Mouse (Mus musculus) midbrain, embryonic 12.5 days (tissue): ENCODE data around the gene 1700018F24Rik. TPM values are rescaled to one million over a fixed set of nuclear protein-coding genes. Genes with fewer than 3 reads are reported as not detected.

ENCODE experiments used
- ATAC-seq: fragments of 200-750 bp; cut with Nextera tagmentation; 2 replicates; pipeline ENCODE4 v1.8.0; 2017; ENCODE audit warnings: low read depth, moderate TSS enrichment, moderate library complexity; ENCODE audit not compliant: low FRiP score
- H3K27ac ChIP-seq: fragments of 300-500 bp; sonication (generic); replicated peaks from 2 replicates; pipeline ENCODE4 v1.5.1; 2016; ENCODE audit warnings: mild to moderate bottlenecking
- H3K27me3 ChIP-seq: fragments of 300-500 bp; sonication (generic); 2 replicates; pipeline ENCODE4 v1.6.1; 2016; ENCODE audit warnings: mild to moderate bottlenecking
- H3K36me3 ChIP-seq: fragments of 300-500 bp; sonication (generic); 2 replicates; pipeline ENCODE4 v1.6.1; 2016
- H3K4me1 ChIP-seq: fragments of 300-500 bp; sonication (generic); 2 replicates; pipeline ENCODE4 v1.6.1; 2016
- H3K4me2 ChIP-seq: fragments of 300-500 bp; sonication (generic); replicated peaks from 2 replicates; pipeline ENCODE4 v1.6.1; 2016; ENCODE audit warnings: mild to moderate bottlenecking, moderate library complexity
- H3K4me3 ChIP-seq: fragments of 300-500 bp; sonication (generic); 2 replicates; pipeline ENCODE4 v1.5.1; 2016; ENCODE audit warnings: mild to moderate bottlenecking
- H3K9ac ChIP-seq: fragments of 300-500 bp; sonication (generic); replicated peaks from 2 replicates; pipeline ENCODE4 v1.6.1; 2016; ENCODE audit warnings: mild to moderate bottlenecking, moderate library complexity
- H3K9me3 ChIP-seq: fragments of 300-500 bp; sonication (generic); 2 replicates; pipeline ENCODE4 v1.6.1; 2016; ENCODE audit warnings: mild to moderate bottlenecking
- WGBS: fragments of 180-500 bp; shearing (Covaris S2); methylation state at CpG from one replicate; pipeline ENCODE4 v1.1.7; 2016; 5-methylcytosine and 5-hydroxymethylcytosine counted together
- polyA plus RNA-seq: library from polyadenylated mRNA; unstranded; fragments of >200 nt; fragmentation: Nextera tagmentation; extraction: Ambion mirVana; gene quantifications from 2 replicates; pipeline ENCODE4 v1.2.1, GENCODE M21; 2016

Gene 1700018F24Rik
- polyA plus RNA-seq, 1 experiment from 2014 or later: not detected

- Histone ChIP-seq H3K27ac (no peak overlapping the region), H3K4me2 (peak overlapping the region; percentile 70), H3K36me3 (peaks cover 10% of the 10 kb centered on the region), H3K4me3 (peak overlapping the region; percentile 70), H3K4me1 (peaks cover 9% of the 10 kb centered on the region), H3K9me3 (no peaks in the 10 kb centered on the region), H3K27me3 (no peaks in the 10 kb centered on the region), H3K9ac (peak overlapping the region; percentile 90; the same call in 1 of the 2 replicates)
- no peak for ATAC-seq
- WGBS: 84% methylated on average over 2 of the region's 2 CpGs
Observed at GRCm38 (mm10) chr5:145084822-145085221, 42.0 kb downstream of the 1700018F24Rik start.

DNA sequence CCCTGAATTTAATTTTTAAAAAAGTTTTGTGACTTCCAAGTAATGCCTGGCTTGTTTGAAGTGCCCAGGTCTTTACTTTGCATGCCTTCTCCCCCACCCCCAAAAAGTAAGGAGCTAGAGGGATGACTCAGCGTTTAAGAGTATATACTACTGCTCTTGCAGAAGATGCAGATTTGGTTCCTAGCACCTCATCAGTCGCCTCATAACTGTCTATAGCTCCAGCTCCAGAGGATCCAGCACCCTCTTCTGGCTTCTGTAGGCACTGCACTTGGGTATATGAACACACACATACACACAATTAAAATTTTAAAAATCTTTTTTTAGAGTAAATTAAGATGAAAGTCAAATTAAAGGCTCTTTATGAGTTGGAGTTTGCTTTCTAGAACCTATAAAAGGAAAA, 45.4 kb downstream of the 1700018F24Rik start:
- Histone ChIP-seq H3K4me2 (no peak overlapping the region), H3K9me3 (no peaks in the 10 kb centered on the region), H3K4me3 (no peak overlapping the region), H3K9ac (no peak overlapping the region), H3K27me3 (no peaks in the 10 kb centered on the region), H3K36me3 (peaks cover 30% of the 10 kb centered on the region), H3K4me1 (peaks cover 9% of the 10 kb centered on the region), H3K27ac (no peak overlapping the region)
- WGBS: 96% methylated on average over 2 of the region's 2 CpGs
- ATAC-seq: no peak

DNA sequence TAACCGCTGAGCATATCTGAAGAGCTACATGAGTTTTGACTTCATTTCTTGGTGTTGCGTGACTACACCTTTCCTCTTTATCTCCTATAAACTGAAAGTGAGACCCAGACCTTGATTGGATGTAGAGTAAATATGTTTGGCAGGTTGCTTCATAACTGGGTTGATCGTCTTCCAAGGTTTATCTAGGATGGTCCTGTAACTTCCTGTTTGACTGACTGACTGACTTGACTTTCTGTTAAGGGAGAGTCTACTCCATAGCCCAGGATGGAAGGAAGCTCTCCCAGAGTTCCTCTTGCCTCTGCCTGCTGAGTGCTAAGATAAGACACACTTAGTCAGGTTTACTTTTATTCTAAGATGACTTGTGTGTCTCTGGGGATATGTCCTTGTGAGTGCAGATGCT, 47.1 kb downstream of the 1700018F24Rik start:
- 91% methylated on average over 3 of the region's 3 CpGs for WGBS
- Histone ChIP-seq H3K27me3 (no peaks in the 10 kb centered on the region), H3K27ac (no peak overlapping the region), H3K36me3 (peaks cover 40% of the 10 kb centered on the region), H3K9ac (no peak overlapping the region), H3K9me3 (no peaks in the 10 kb centered on the region), H3K4me1 (peaks cover 3% of the 10 kb centered on the region), H3K4me2 (no peak overlapping the region), H3K4me3 (no peak overlapping the region)
- no peak for ATAC-seq

Other genes with a start within 250 kb of the 1700018F24Rik start
- gene Smurf1, start 77.1 kb upstream of the 1700018F24Rik start, polyA plus RNA-seq: 28.3 and 31.8 TPM in 2 replicates
- gene Gm4871, start 10.2 kb upstream of the 1700018F24Rik start, polyA plus RNA-seq: not detected in 2 replicates
- 176 and 186 TPM in 2 replicates for gene Arpc1a, start 40.8 kb downstream of the 1700018F24Rik start, polyA plus RNA-seq
- not detected in 2 replicates for gene Kpna7, start 41.0 kb downstream of the 1700018F24Rik start, polyA plus RNA-seq
- 69.2 and 82.3 TPM in 2 replicates for gene Arpc1b, start 71.2 kb downstream of the 1700018F24Rik start, polyA plus RNA-seq
- gene Pdap1, start 97.2 kb downstream of the 1700018F24Rik start, polyA plus RNA-seq: 131 and 138 TPM in 2 replicates
- gene Bud31, start 97.4 kb downstream of the 1700018F24Rik start, polyA plus RNA-seq: 228 and 230 TPM in 2 replicates
- 22.7 and 23.3 TPM in 2 replicates for gene Ptcd1, start 124.1 kb downstream of the 1700018F24Rik start, polyA plus RNA-seq
- gene Cpsf4, start 124.2 kb downstream of the 1700018F24Rik start, polyA plus RNA-seq: 65.1 and 65.4 TPM in 2 replicates
- gene Atp5j2, start 149.1 kb downstream of the 1700018F24Rik start, polyA plus RNA-seq: 525 and 533 TPM in 2 replicates
- 10.9 TPM in 2 replicates for gene Zkscan14, start 158.9 kb downstream of the 1700018F24Rik start, polyA plus RNA-seq
- gene Zkscan5, start 161.6 kb downstream of the 1700018F24Rik start, polyA plus RNA-seq: 21.0 and 21.1 TPM in 2 replicates
- gene Zfp655, start 188.7 kb downstream of the 1700018F24Rik start, polyA plus RNA-seq: 43.4 and 45.9 TPM in 2 replicates
- gene Zscan25, start 237.5 kb downstream of the 1700018F24Rik start, polyA plus RNA-seq: 0.71 and 1.1 TPM in 2 replicates